Mouse (Mus musculus): ENCODE measurements at regions not wholly inside any gene's neighbourhood (a gene's known extent, or its start where the extent isn't known, plus 50 kb on each side); places are given as distances from the start of the nearest gene placed in this dataset.

- H3K9me3 ChIP-seq (ENCODE audit: low read length) = no peaks in the 10 kb centered on the region
- no peak for ATAC-seq
- DNase-seq (ENCODE audit: low spot score) = no peak
- H3K9ac ChIP-seq (replicated peaks; ENCODE audit: low read depth) = no peak overlapping the region
- no peaks in the 10 kb centered on the region for H3K4me1 ChIP-seq (ENCODE audit: insufficient read depth, low read depth, low read length)
- 74% methylated on average over 3 of the region's 3 CpGs for WGBS
- no peak overlapping the region for H3K27ac ChIP-seq (ENCODE audit: low read length)
- H3K36me3 ChIP-seq (ENCODE audit: insufficient read depth, low read length) = no peaks in the 10 kb centered on the region
- TF ChIP-seq CTCF (IDR thresholded peaks at IDR 0.05) (no peak), EP300 (IDR thresholded peaks at IDR 0.05) (no peak)
- no peaks in the 10 kb centered on the region for H3K27me3 ChIP-seq (replicated peaks; ENCODE audit: insufficient read depth, low read length)
- H3K4me2 ChIP-seq (replicated peaks; ENCODE audit: low read depth, low read length) = no peak overlapping the region
- no peak overlapping the region for H3K4me3 ChIP-seq (ENCODE audit: low read depth, low read length)
Observed at GRCm38 (mm10) chr8:113916649-113917048, 68.1 kb upstream of the Adamts18 start.

DNA sequence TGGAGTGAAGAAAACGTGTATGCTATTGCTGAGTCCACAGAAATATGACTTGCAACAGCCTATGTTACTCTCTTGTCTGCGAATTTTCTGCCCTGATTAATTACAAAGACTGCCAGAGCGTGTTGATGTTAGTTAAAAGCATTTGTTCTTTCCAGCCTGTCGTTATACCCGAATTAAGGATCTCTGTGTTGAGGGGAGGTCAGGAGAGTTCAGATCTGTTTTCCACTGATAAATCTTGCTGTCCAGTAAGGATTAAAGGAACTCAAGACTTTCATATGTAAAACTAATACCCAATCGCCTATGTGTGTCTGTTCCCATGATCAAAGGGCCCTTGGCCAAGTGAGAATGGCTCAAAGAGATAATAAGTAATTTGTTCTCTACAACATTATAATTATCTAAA, 68.7 kb upstream of the Adamts18 start:
- TF ChIP-seq EP300 (IDR thresholded peaks at IDR 0.05) (no peak), CTCF (IDR thresholded peaks at IDR 0.05) (no peak)
- WGBS = 38% methylated on average over 6 of the region's 6 CpGs
- no peak for ATAC-seq
- Histone ChIP-seq H3K9me3 (ENCODE audit: low read length) (no peaks in the 10 kb centered on the region), H3K9ac (replicated peaks; ENCODE audit: low read depth) (no peak overlapping the region), H3K4me1 (ENCODE audit: insufficient read depth, low read depth, low read length) (no peaks in the 10 kb centered on the region), H3K36me3 (ENCODE audit: insufficient read depth, low read length) (no peaks in the 10 kb centered on the region), H3K27ac (ENCODE audit: low read length) (no peak overlapping the region), H3K4me2 (replicated peaks; ENCODE audit: low read depth, low read length) (no peak overlapping the region), H3K27me3 (replicated peaks; ENCODE audit: insufficient read depth, low read length) (no peaks in the 10 kb centered on the region), H3K4me3 (ENCODE audit: low read depth, low read length) (no peak overlapping the region)
- no peak for DNase-seq (ENCODE audit: low spot score)

GRCm38 (mm10) chr8:113920306-113920705, 71.8 kb upstream of the Adamts18 start:
- DNase-seq (ENCODE audit: low spot score) (no peak), ATAC-seq (no peak)
- no peaks in the 10 kb centered on the region for H3K27me3 ChIP-seq (replicated peaks; ENCODE audit: insufficient read depth, low read length)
- TF ChIP-seq CTCF (IDR thresholded peaks at IDR 0.05) (no peak), EP300 (IDR thresholded peaks at IDR 0.05) (no peak)
- no peak overlapping the region for H3K9ac ChIP-seq (replicated peaks; ENCODE audit: low read depth)
- H3K9me3 ChIP-seq (ENCODE audit: low read length) = no peaks in the 10 kb centered on the region
- no peak overlapping the region for H3K4me2 ChIP-seq (replicated peaks; ENCODE audit: low read depth, low read length)
- no peaks in the 10 kb centered on the region for H3K4me1 ChIP-seq (ENCODE audit: insufficient read depth, low read depth, low read length)
- H3K36me3 ChIP-seq (ENCODE audit: insufficient read depth, low read length) = no peaks in the 10 kb centered on the region
- 62% methylated on average over 2 of the region's 2 CpGs for WGBS
- H3K27ac ChIP-seq (ENCODE audit: low read length) = no peak overlapping the region
- no peak overlapping the region for H3K4me3 ChIP-seq (ENCODE audit: low read depth, low read length)

GRCm38 (mm10) chr8:113923381-113923780, 74.8 kb upstream of the Adamts18 start:
- H3K27me3 ChIP-seq (replicated peaks; ENCODE audit: insufficient read depth, low read length) = no peaks in the 10 kb centered on the region
- no peak overlapping the region for H3K9ac ChIP-seq (replicated peaks; ENCODE audit: low read depth)
- WGBS = 48% methylated on average over 3 of the region's 3 CpGs
- no peaks in the 10 kb centered on the region for H3K9me3 ChIP-seq (ENCODE audit: low read length)
- no peak for DNase-seq (ENCODE audit: low spot score)
- no peak for ATAC-seq
- no peaks in the 10 kb centered on the region for H3K36me3 ChIP-seq (ENCODE audit: insufficient read depth, low read length)
- H3K4me3 ChIP-seq (ENCODE audit: low read depth, low read length) = no peak overlapping the region
- H3K4me1 ChIP-seq (ENCODE audit: insufficient read depth, low read depth, low read length) = no peaks in the 10 kb centered on the region
- no peak for TF ChIP-seq CTCF (IDR thresholded peaks at IDR 0.05)
- TF ChIP-seq EP300 (IDR thresholded peaks at IDR 0.05) = no peak
- H3K4me2 ChIP-seq (replicated peaks; ENCODE audit: low read depth, low read length) = no peak overlapping the region
- H3K27ac ChIP-seq (ENCODE audit: low read length) = no peak overlapping the region

DNA sequence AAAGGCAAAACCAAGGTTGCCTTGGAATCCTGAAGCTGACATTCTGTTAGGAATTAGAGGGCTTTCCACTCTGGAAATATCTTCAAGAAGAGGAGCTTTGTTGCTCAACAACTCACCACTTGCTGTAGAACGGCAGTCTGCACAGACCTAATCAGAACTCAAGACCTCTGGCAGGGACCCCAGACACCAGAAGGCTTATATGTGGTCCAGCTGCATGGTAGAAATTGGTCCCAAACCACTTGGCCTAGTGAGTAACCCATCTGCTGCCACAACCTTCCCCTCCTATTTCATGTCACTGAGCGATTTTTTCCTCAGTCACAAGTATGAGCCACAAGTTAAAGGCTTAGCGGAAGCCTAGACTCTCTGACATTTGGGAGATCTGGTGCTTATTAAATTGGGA, 105.2 kb upstream of the Adamts18 start:
- Histone ChIP-seq H3K36me3 (ENCODE audit: insufficient read depth, low read length) (no peaks in the 10 kb centered on the region), H3K9me3 (ENCODE audit: low read length) (no peaks in the 10 kb centered on the region), H3K27ac (ENCODE audit: low read length) (no peak overlapping the region), H3K27me3 (replicated peaks; ENCODE audit: insufficient read depth, low read length) (no peaks in the 10 kb centered on the region), H3K4me2 (replicated peaks; ENCODE audit: low read depth, low read length) (no peak overlapping the region), H3K4me1 (ENCODE audit: insufficient read depth, low read depth, low read length) (no peaks in the 10 kb centered on the region), H3K4me3 (ENCODE audit: low read depth, low read length) (no peak overlapping the region), H3K9ac (replicated peaks; ENCODE audit: low read depth) (no peak overlapping the region)
- DNase-seq (ENCODE audit: low spot score) (no peak), ATAC-seq (no peak)
- WGBS = 78% methylated on average over 3 of the region's 3 CpGs
- no peak for TF ChIP-seq EP300 (IDR thresholded peaks at IDR 0.05)
- TF ChIP-seq CTCF (IDR thresholded peaks at IDR 0.05) = no peak

- Histone ChIP-seq H3K9ac (replicated peaks; ENCODE audit: low read depth) (no peak overlapping the region), H3K4me1 (ENCODE audit: insufficient read depth, low read depth, low read length) (no peaks in the 10 kb centered on the region), H3K4me3 (ENCODE audit: low read depth, low read length) (no peak overlapping the region), H3K36me3 (ENCODE audit: insufficient read depth, low read length) (no peaks in the 10 kb centered on the region), H3K27ac (ENCODE audit: low read length) (no peak overlapping the region), H3K9me3 (ENCODE audit: low read length) (no peaks in the 10 kb centered on the region), H3K4me2 (replicated peaks; ENCODE audit: low read depth, low read length) (no peak overlapping the region), H3K27me3 (replicated peaks; ENCODE audit: insufficient read depth, low read length) (no peaks in the 10 kb centered on the region)
- 43% methylated on average over 14 of the region's 14 CpGs for WGBS
- ATAC-seq (no peak), DNase-seq (ENCODE audit: low spot score) (no peak)
- TF ChIP-seq CTCF (IDR thresholded peaks at IDR 0.05) (no peak), EP300 (IDR thresholded peaks at IDR 0.05) (no peak)
Observed at GRCm38 (mm10) chr8:113956439-113957043, 108.0 kb upstream of the Adamts18 start.

DNA sequence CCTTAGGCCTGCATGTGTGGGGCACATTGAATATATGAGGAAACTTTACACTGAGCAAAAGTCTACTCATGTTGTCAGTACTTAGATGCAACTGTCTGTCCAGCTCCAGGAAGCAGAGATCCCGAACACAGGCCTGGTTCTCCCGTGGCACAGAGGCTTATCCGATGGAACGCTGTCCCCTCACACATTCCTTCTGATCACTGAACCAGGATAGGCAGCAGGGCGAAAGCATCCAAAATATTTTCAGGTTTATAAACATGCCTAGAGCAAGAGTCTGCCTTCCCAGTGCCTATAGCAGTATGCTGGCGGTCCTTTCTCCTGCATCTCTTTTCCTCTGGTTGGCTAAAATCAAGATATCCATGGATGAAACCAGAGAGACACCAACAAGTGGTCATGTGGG, 109.3 kb upstream of the Adamts18 start:
- ATAC-seq = no peak
- no peaks in the 10 kb centered on the region for H3K9me3 ChIP-seq (ENCODE audit: low read length)
- no peak overlapping the region for H3K4me3 ChIP-seq (ENCODE audit: low read depth, low read length)
- TF ChIP-seq CTCF (IDR thresholded peaks at IDR 0.05) = no peak
- no peak for TF ChIP-seq EP300 (IDR thresholded peaks at IDR 0.05)
- H3K4me2 ChIP-seq (replicated peaks; ENCODE audit: low read depth, low read length) = no peak overlapping the region
- H3K36me3 ChIP-seq (ENCODE audit: insufficient read depth, low read length) = no peaks in the 10 kb centered on the region
- H3K27ac ChIP-seq (ENCODE audit: low read length) = no peak overlapping the region
- 64% methylated on average over 6 of the region's 6 CpGs for WGBS
- H3K27me3 ChIP-seq (replicated peaks; ENCODE audit: insufficient read depth, low read length) = no peaks in the 10 kb centered on the region
- no peak for DNase-seq (ENCODE audit: low spot score)
- H3K4me1 ChIP-seq (ENCODE audit: insufficient read depth, low read depth, low read length) = no peaks in the 10 kb centered on the region
- H3K9ac ChIP-seq (replicated peaks; ENCODE audit: low read depth) = no peak overlapping the region
